Mouse (Mus musculus) right cerebral cortex, adult 2 months (tissue): ENCODE data around the gene Fzr1.
A peak's percentile ranks its signal among the peaks of the same experiment; 100 is the strongest.

Experiments used
- DNase-seq, 2 experiments: peaks; one replicate each; pipeline ENCODE4 v3.0.0; 2021 to 2022; ENCODE audit warnings: low spot score in 2 of 2

Gene Fzr1

GRCm38 (mm10) chr10:81377793-81378552, at the start of gene Fzr1:
Fzr1 (minus strand) TSS chr10:81378516.
- DNase-seq, result no peak

- no peak for DNase-seq
Measured at GRCm38 (mm10) chr10:81427804-81428506, 49.6 kb upstream of the Fzr1 start.

GRCm38 (mm10) chr10:81427327-81427726, 49.0 kb upstream of the Fzr1 start:
- no peak for DNase-seq

GRCm38 (mm10) chr10:81426897-81427296, 48.6 kb upstream of the Fzr1 start:
- peak in 1 of 2 experiments; percentile 65 for DNase-seq

GRCm38 (mm10) chr10:81426081-81426671, 47.9 kb upstream of the Fzr1 start:
- no peak for DNase-seq

- DNase-seq, result no peak
Measured at GRCm38 (mm10) chr10:81425236-81425850, 47.0 kb upstream of the Fzr1 start.

GRCm38 (mm10) chr10:81424246-81425051, 46.1 kb upstream of the Fzr1 start:
- DNase-seq, result no peak

- DNase-seq, result no peak
Measured at GRCm38 (mm10) chr10:81423476-81424245, 45.3 kb upstream of the Fzr1 start.

- no peak for DNase-seq
Measured at GRCm38 (mm10) chr10:81422661-81423217, 44.4 kb upstream of the Fzr1 start.

- no peak for DNase-seq
Measured at GRCm38 (mm10) chr10:81422191-81422590, 43.9 kb upstream of the Fzr1 start.

GRCm38 (mm10) chr10:81421797-81422100, 43.4 kb upstream of the Fzr1 start:
- no peak for DNase-seq

GRCm38 (mm10) chr10:81421041-81421796, 42.9 kb upstream of the Fzr1 start:
- no peak for DNase-seq

GRCm38 (mm10) chr10:81420191-81420767, 42.0 kb upstream of the Fzr1 start:
- DNase-seq, result no peak

- no peak for DNase-seq
Measured at GRCm38 (mm10) chr10:81419111-81419928, 41.0 kb upstream of the Fzr1 start.

- no peak for DNase-seq
Measured at GRCm38 (mm10) chr10:81418216-81419070, 40.1 kb upstream of the Fzr1 start.

GRCm38 (mm10) chr10:81417227-81418215, 39.2 kb upstream of the Fzr1 start:
- DNase-seq, result no peak
